Mouse (Mus musculus) CH12.LX (cell line): ENCODE measurements around the gene Phf23. TPM values are rescaled to one million over a fixed set of nuclear protein-coding genes. Genes with fewer than 3 reads are reported as not detected.

ENCODE experiments used
- DNase-seq: peaks from one replicate; pipeline ENCODE4 v3.0.0-alpha.2; 2013; ENCODE audit errors: extremely low read depth
- H3K27ac ChIP-seq: 2 replicates; pipeline ENCODE4 v1.5.1; 2012; ENCODE audit warnings: low read depth, mild to moderate bottlenecking, control low read depth, moderate library complexity; ENCODE audit not compliant: insufficient read depth
- H3K27me3 ChIP-seq: replicated peaks from 2 replicates; pipeline ENCODE3; 2012; ENCODE audit warnings: inconsistent platforms
- H3K36me3 ChIP-seq, 2 experiments: replicated peaks in 1 of 2; 2 replicates each; pipeline versions ENCODE3 to v1.6.1; 2012; ENCODE audit warnings: inconsistent platforms in 1 of 2, low read length in 1 of 2, mild to moderate bottlenecking in 1 of 2, mixed read lengths in 1 of 2, moderate library complexity in 1 of 2; ENCODE audit not compliant: control insufficient read depth in 1 of 2, insufficient read depth in 1 of 2
- H3K4me1 ChIP-seq, 2 experiments: 2 replicates each; pipeline ENCODE4 v1.6.1; 2012; ENCODE audit warnings: inconsistent platforms in 1 of 2, moderate library complexity in 1 of 2; ENCODE audit not compliant: insufficient read depth in 2 of 2, control insufficient read depth in 1 of 2
- H3K4me2 ChIP-seq: 2 replicates; pipeline ENCODE4 v1.6.1; 2012; ENCODE audit warnings: low read depth, mild to moderate bottlenecking, control low read depth; ENCODE audit not compliant: poor library complexity, insufficient read depth, severe bottlenecking
- H3K4me3 ChIP-seq, 3 experiments: fragments of 150-350 bp in 1 of 3; sonication (generic) in 1 of 3; replicated peaks in 1 of 3; 2 replicates each; pipeline versions ENCODE3 to v1.5.1; 2011 to 2012; ENCODE audit warnings: low read depth in 2 of 3, low read length in 2 of 3, mild to moderate bottlenecking in 2 of 3, moderate library complexity in 2 of 3, control low read depth in 1 of 3, improper control_type of control experiment in 1 of 3, inconsistent platforms in 1 of 3, mixed read lengths in 1 of 3; ENCODE audit not compliant: poor library complexity in 1 of 3
- H3K79me2 ChIP-seq: replicated peaks from 2 replicates; pipeline ENCODE4 v1.6.1; 2012; ENCODE audit warnings: mild to moderate bottlenecking, moderate library complexity; ENCODE audit not compliant: control insufficient read depth, poor library complexity, insufficient read depth, severe bottlenecking; ENCODE audit errors: extremely low read depth
- H3K9ac ChIP-seq: 2 replicates; pipeline ENCODE4 v1.6.1; 2012; ENCODE audit warnings: low read depth, mild to moderate bottlenecking, control low read depth, moderate library complexity; ENCODE audit not compliant: insufficient read depth
- H3K9me3 ChIP-seq: replicated peaks from 2 replicates; pipeline ENCODE3; 2012; ENCODE audit warnings: low read length, inconsistent platforms, mixed read lengths
- CHD1 ChIP-seq: IDR thresholded peaks from 2 replicates; pipeline ENCODE4 v1.6.1; 2012; ENCODE audit warnings: low read depth, low read length, improper control_type of control experiment, inconsistent platforms
- CHD2 ChIP-seq: IDR thresholded peaks from 2 replicates; pipeline ENCODE4 v1.6.1; 2011; ENCODE audit warnings: low read length, improper control_type of control experiment
- CTCF ChIP-seq, 2 experiments: IDR thresholded peaks in 1 of 2; conservative IDR thresholded peaks in 1 of 2; 2 replicates each; pipeline ENCODE4 v1.5.1; 2011 to 2012; ENCODE audit warnings: low read depth in 2 of 2, low read length in 2 of 2, improper control_type of control experiment in 1 of 2, inconsistent platforms in 1 of 2, mild to moderate bottlenecking in 1 of 2, moderate library complexity in 1 of 2
- E2F4 ChIP-seq: IDR thresholded peaks from 2 replicates; pipeline ENCODE4 v1.6.1; 2011; ENCODE audit warnings: low read depth, low read length, improper control_type of control experiment; ENCODE audit not compliant: insufficient replicate concordance
- ELF1 ChIP-seq: IDR thresholded peaks from 2 replicates; pipeline ENCODE4 v1.6.1; 2014; ENCODE audit warnings: low read depth, mild to moderate bottlenecking, inconsistent platforms, low read length, improper control_type of control experiment
- EP300 ChIP-seq: IDR thresholded peaks from 2 replicates; pipeline ENCODE4 v1.6.1; 2011; ENCODE audit warnings: low read length, improper control_type of control experiment
- ETS1 ChIP-seq: conservative IDR thresholded peaks from 2 replicates; pipeline ENCODE4 v1.6.1; 2012; ENCODE audit warnings: low read depth, mild to moderate bottlenecking, inconsistent platforms, low read length, improper control_type of control experiment, moderate library complexity
- GABPA ChIP-seq: IDR thresholded peaks from 2 replicates; pipeline ENCODE4 v1.6.1; 2012; ENCODE audit warnings: low read depth, low read length, improper control_type of control experiment, inconsistent platforms; ENCODE audit not compliant: insufficient replicate concordance
- HCFC1 ChIP-seq: IDR thresholded peaks from 2 replicates; pipeline ENCODE4 v1.6.1; 2012; ENCODE audit warnings: low read depth, mild to moderate bottlenecking, inconsistent platforms, low read length, improper control_type of control experiment
- JUN ChIP-seq: IDR thresholded peaks from 2 replicates; pipeline ENCODE4 v1.6.1; 2011; ENCODE audit warnings: low read depth, mild to moderate bottlenecking, low read length, improper control_type of control experiment, moderate library complexity; ENCODE audit not compliant: insufficient read depth
- JUND ChIP-seq: conservative IDR thresholded peaks from 2 replicates; pipeline ENCODE4 v1.6.1; 2011; ENCODE audit warnings: low read depth, low read length, improper control_type of control experiment
- KAT2A ChIP-seq: IDR thresholded peaks from 2 replicates; pipeline ENCODE4 v1.6.1; 2012; ENCODE audit warnings: low read length, improper control_type of control experiment, inconsistent platforms; ENCODE audit not compliant: insufficient replicate concordance
- MAFK ChIP-seq: IDR thresholded peaks from 2 replicates; pipeline ENCODE4 v1.6.1; 2011; ENCODE audit warnings: low read length, improper control_type of control experiment; ENCODE audit not compliant: insufficient replicate concordance
- MAX ChIP-seq: IDR thresholded peaks from 2 replicates; pipeline ENCODE4 v1.6.1; 2011; ENCODE audit warnings: low read length, improper control_type of control experiment
- MAZ ChIP-seq: IDR thresholded peaks from 2 replicates; pipeline ENCODE4 v1.6.1; 2012; ENCODE audit warnings: low read depth, mild to moderate bottlenecking, inconsistent platforms, low read length, improper control_type of control experiment, moderate library complexity
- MXI1 ChIP-seq: IDR thresholded peaks from 2 replicates; pipeline ENCODE4 v1.6.1; 2011; ENCODE audit warnings: mild to moderate bottlenecking, low read depth, low read length, improper control_type of control experiment
- MYC ChIP-seq: IDR thresholded peaks from 2 replicates; pipeline ENCODE4 v1.6.1; 2011; ENCODE audit warnings: low read depth, mild to moderate bottlenecking, improper control_type of control experiment, low read length
- NELFE ChIP-seq: IDR thresholded peaks from 2 replicates; pipeline ENCODE4 v1.6.1; 2011; ENCODE audit warnings: low read depth, low read length, improper control_type of control experiment
- NRF1 ChIP-seq: IDR thresholded peaks from 2 replicates; pipeline ENCODE4 v1.6.1; 2014; ENCODE audit warnings: low read depth, mild to moderate bottlenecking, inconsistent platforms, low read length, improper control_type of control experiment, moderate library complexity
- POLR2A ChIP-seq: IDR thresholded peaks from 2 replicates; pipeline ENCODE4 v1.6.1; 2011; ENCODE audit warnings: low read depth, mild to moderate bottlenecking, improper control_type of control experiment, low read length
- POLR2AphosphoS2 ChIP-seq: IDR thresholded peaks from 2 replicates; pipeline ENCODE4 v1.6.1; 2011; ENCODE audit warnings: low read depth, low read length, improper control_type of control experiment
- RAD21 ChIP-seq: IDR thresholded peaks from 2 replicates; pipeline ENCODE4 v1.6.1; 2011; ENCODE audit warnings: low read depth, mild to moderate bottlenecking, low read length, improper control_type of control experiment, moderate library complexity
- RCOR1 ChIP-seq: conservative IDR thresholded peaks from 2 replicates; pipeline ENCODE4 v1.6.1; 2012; ENCODE audit warnings: low read depth, mild to moderate bottlenecking, inconsistent platforms, low read length, improper control_type of control experiment
- SMC3 ChIP-seq: IDR thresholded peaks from 2 replicates; pipeline ENCODE4 v1.6.1; 2011; ENCODE audit warnings: low read depth, low read length, improper control_type of control experiment
- TBP ChIP-seq: conservative IDR thresholded peaks from 2 replicates; pipeline ENCODE4 v1.6.1; 2011; ENCODE audit warnings: low read depth, low read length, improper control_type of control experiment
- UBTF ChIP-seq: IDR thresholded peaks from 2 replicates; pipeline ENCODE4 v1.6.1; 2012; ENCODE audit warnings: low read depth, mild to moderate bottlenecking, inconsistent platforms, low read length, improper control_type of control experiment, moderate library complexity
- USF2 ChIP-seq: conservative IDR thresholded peaks from 2 replicates; pipeline ENCODE4 v1.6.1; 2011; ENCODE audit warnings: low read depth, low read length, improper control_type of control experiment
- ZC3H11A ChIP-seq: IDR thresholded peaks from 2 replicates; pipeline ENCODE4 v1.6.1; 2012; ENCODE audit warnings: low read depth, mild to moderate bottlenecking, inconsistent platforms, low read length, improper control_type of control experiment
- ZKSCAN1 ChIP-seq: IDR thresholded peaks from 2 replicates; pipeline ENCODE4 v1.6.1; 2012; ENCODE audit warnings: low read depth, inconsistent platforms, low read length, improper control_type of control experiment, borderline replicate concordance
- ZMIZ1 ChIP-seq: IDR thresholded peaks from 2 replicates; pipeline ENCODE4 v1.6.1; 2012; ENCODE audit warnings: low read depth, mild to moderate bottlenecking, inconsistent platforms, low read length, improper control_type of control experiment
- dilution Hi-C: fragments of 300-500 bp; cut with MboI; formaldehyde crosslinking; loops from 2 replicates; pipeline ENCODE4 v1.14.3; 2020; ENCODE audit warnings: low sequenced_read_pairs; ENCODE audit not compliant: extremely low pct_unique_long_range_greater_than_20kb, extremely low pct_ligation_motif_present
- in situ Hi-C: fragments of 300-500 bp; cut with MboI; formaldehyde crosslinking; loops from 3 replicates; pipeline ENCODE4 v1.14.3; 2019; ENCODE audit warnings: low sequenced_read_pairs, low pct_ligation_motif_present, low pct_unique_long_range_greater_than_20kb, mixed read lengths
- polyA plus RNA-seq: library from polyadenylated mRNA; unstranded; fragments of >175 nt; gene quantifications from 2 replicates; pipeline ENCODE4 v1.2.1, GENCODE M21; 2012; ENCODE audit warnings: low read depth; ENCODE audit not compliant: insufficient read length
- total RNA-seq, 2 experiments: library from RNA; depleted of rRNA; stranded (reverse); fragments of 300-350 nt in 1 of 2; fragments of >200 nt in 1 of 2; gene quantifications; 2 replicates each; pipeline ENCODE4 v1.2.3; 2012 to 2014

Phf23 gene
- total and polyA plus RNA-seq, 3 experiments, result 67.2 to 93.2 (median 69.0) TPM

- H3K36me3 ChIP-seq, result peaks cover 43 to 49% of the 10 kb centered on the region in 2 experiments
- peaks cover 57% of the 10 kb centered on the region for H3K79me2 ChIP-seq
- peak overlapping the region; percentile 94 for H3K9ac ChIP-seq
- H3K27ac ChIP-seq, result peak overlapping the region; percentile 73
- H3K27me3 ChIP-seq, result no peaks in the 10 kb centered on the region
- in situ Hi-C loops, result no loop called here
- H3K4me3 ChIP-seq, result peak overlapping the region; percentile 89 to 99 (median 91)
- peak; percentile 43 for DNase-seq
- no peaks in the 10 kb centered on the region for H3K9me3 ChIP-seq
- 0 out of 2 replicates have a peak overlapping the region, but pooled peaks have one; percentile 86 for H3K4me2 ChIP-seq
- dilution Hi-C loops, result no loop called here
- peak; percentile 25 for TF ChIP-seq MAZ
- TF ChIP-seq MYC, result no peak
- peak; percentile 66; the same call in 1 of the 2 replicates for TF ChIP-seq UBTF
- no peak for TF ChIP-seq EP300
- peak; percentile 34 for TF ChIP-seq HCFC1
- H3K4me1 ChIP-seq, result peaks cover 15 to 56% of the 10 kb centered on the region in 2 experiments; a peak in 3 of 4 replicates
Observed at GRCm38 (mm10) chr11:69996161-69997061, 834 bp downstream of the Phf23 start.

GRCm38 (mm10) chr11:69997070-69997509 is 1.5 kb downstream of the Phf23 start:
- DNase-seq, result peak; percentile 90
- Histone ChIP-seq H3K79me2 (peaks cover 58% of the 10 kb centered on the region), H3K4me2 (peak overlapping the region; percentile 86), H3K9ac (peak overlapping the region; percentile 94), H3K4me3 (peak overlapping the region; percentile 89 to 99 (median 91)), H3K36me3 (peaks cover 43 to 52% of the 10 kb centered on the region in 2 experiments), H3K9me3 (no peaks in the 10 kb centered on the region), H3K27ac (peak overlapping the region; percentile 73), H3K27me3 (no peaks in the 10 kb centered on the region), H3K4me1 (peaks cover 15 to 62% of the 10 kb centered on the region in 2 experiments; a peak in 3 of 4 replicates)
- dilution Hi-C loops (no loop called here), in situ Hi-C loops (no loop called here)
- no peak for TF ChIP-seq TBP
- TF ChIP-seq E2F4, result no peak
- TF ChIP-seq ZMIZ1, result peak; percentile 93
- peak; percentile 70; the same call in 1 of the 2 replicates for TF ChIP-seq MAZ
- TF ChIP-seq ZC3H11A, result no peak
- no peak for TF ChIP-seq SMC3
- no peak for TF ChIP-seq USF2
- TF ChIP-seq EP300, result no peak
- no peak for TF ChIP-seq JUND
- peak; percentile 81 for TF ChIP-seq MXI1
- TF ChIP-seq MAFK, result no peak
- TF ChIP-seq RCOR1, result no peak
- TF ChIP-seq ELF1, result peak; percentile 69
- TF ChIP-seq MYC, result peak; percentile 54; the same call in 1 of the 2 replicates
- TF ChIP-seq POLR2AphosphoS2, result peak; percentile 45; the same call in 1 of the 2 replicates
- TF ChIP-seq CTCF (conservative IDR thresholded peaks at IDR 0.05 in 1 of 2, IDR thresholded peaks at IDR 0.05 in 1 of 2; ENCODE audit: low read depth in 2 of 2, low read length in 2 of 2), result no peak
- TF ChIP-seq ZKSCAN1, result no peak
- TF ChIP-seq JUN, result no peak
- TF ChIP-seq RAD21, result no peak
- peak; percentile 86 for TF ChIP-seq POLR2A
- TF ChIP-seq CHD1, result no peak
- TF ChIP-seq NELFE, result peak; percentile 79
- peak; percentile 69 for TF ChIP-seq MAX
- no peak for TF ChIP-seq KAT2A
- TF ChIP-seq NRF1, result peak; percentile 28; the same call in 1 of the 2 replicates
- no peak for TF ChIP-seq GABPA
- peak; percentile 82 for TF ChIP-seq CHD2
- TF ChIP-seq ETS1, result no peak
